Mouse (Mus musculus): ENCODE data around the gene Slc26a5. TPM values are rescaled to one million over a fixed set of nuclear protein-coding genes. Genes with fewer than 3 reads are reported as not detected.

Slc26a5 gene
- polyA plus RNA-seq, 1 experiment from 2014 or later = 0.05 TPM

GRCm38 (mm10) chr5:21810924-21811323 lies 54.5 kb downstream of the Slc26a5 start:
- no peak for DNase-seq (ENCODE audit: low spot score)

- no peak for DNase-seq (ENCODE audit: low spot score)
Observed at GRCm38 (mm10) chr5:21804837-21805236, 60.6 kb downstream of the Slc26a5 start.

GRCm38 (mm10) chr5:21803691-21804188 lies 61.7 kb downstream of the Slc26a5 start:
- DNase-seq (ENCODE audit: low spot score) = no peak

- no peak for DNase-seq (ENCODE audit: low spot score)
Observed at GRCm38 (mm10) chr5:21802907-21803306, 62.5 kb downstream of the Slc26a5 start.

GRCm38 (mm10) chr5:21792166-21792565 lies 73.2 kb downstream of the Slc26a5 start:
- no peak for DNase-seq (ENCODE audit: low spot score)

- no peak for DNase-seq (ENCODE audit: low spot score)
Observed at GRCm38 (mm10) chr5:21789061-21789460, 76.3 kb downstream of the Slc26a5 start.

GRCm38 (mm10) chr5:21787186-21788105 lies 78.0 kb downstream of the Slc26a5 start:
- no peak for DNase-seq (ENCODE audit: low spot score)

- peak; percentile 94 for DNase-seq (ENCODE audit: low spot score)
Observed at GRCm38 (mm10) chr5:21786258-21787185, 78.9 kb downstream of the Slc26a5 start.

- DNase-seq (ENCODE audit: low spot score) = no peak
Observed at GRCm38 (mm10) chr5:21785776-21786175, 79.6 kb downstream of the Slc26a5 start.

GRCm38 (mm10) chr5:21785053-21785452 lies 80.4 kb downstream of the Slc26a5 start, which contains the start of the genes Dnajc2 and Psmc2:
TSS of gene Dnajc2 (minus strand) at chr5:21785251.
TSS of gene Psmc2 (plus strand) at chr5:21785283.
- DNase-seq (ENCODE audit: low spot score) = peak; percentile 92

- DNase-seq (ENCODE audit: low spot score) = peak; percentile 69
Observed at GRCm38 (mm10) chr5:21784161-21785052, 81.0 kb downstream of the Slc26a5 start.

- DNase-seq (ENCODE audit: low spot score) = no peak
Observed at GRCm38 (mm10) chr5:21776491-21776890, 88.9 kb downstream of the Slc26a5 start.

GRCm38 (mm10) chr5:21769841-21770240 lies 95.6 kb downstream of the Slc26a5 start:
- DNase-seq (ENCODE audit: low spot score) = no peak

GRCm38 (mm10) chr5:21768506-21768905 lies 96.9 kb downstream of the Slc26a5 start:
- no peak for DNase-seq (ENCODE audit: low spot score)

Other genes with a start within 250 kb of the Slc26a5 start
- gene Fbxl13, start 220.0 kb downstream of the Slc26a5 start, polyA plus RNA-seq (2015; fragmentation: Nextera tagmentation; extraction: Ambion mirVana) = 0.13 and 0.23 TPM in 2 replicates
- 34.4 and 36.3 TPM in 2 replicates for gene Armc10, start 219.8 kb downstream of the Slc26a5 start, polyA plus RNA-seq (2015; fragmentation: Nextera tagmentation; extraction: Ambion mirVana)
- 0.86 and 0.90 TPM in 2 replicates for gene Napepld, start 164.2 kb downstream of the Slc26a5 start, polyA plus RNA-seq (2015; fragmentation: Nextera tagmentation; extraction: Ambion mirVana)
- gene Pmpcb, start 128.5 kb downstream of the Slc26a5 start, polyA plus RNA-seq (2015; fragmentation: Nextera tagmentation; extraction: Ambion mirVana) = 68.0 and 71.5 TPM in 2 replicates
- 125 and 126 TPM in 2 replicates for gene Dnajc2, start 80.4 kb downstream of the Slc26a5 start, polyA plus RNA-seq (2015; fragmentation: Nextera tagmentation; extraction: Ambion mirVana)
- 195 and 204 TPM in 2 replicates for gene Psmc2, start 80.3 kb downstream of the Slc26a5 start, polyA plus RNA-seq (2015; fragmentation: Nextera tagmentation; extraction: Ambion mirVana)